Mouse (Mus musculus) heart, embryonic 16.5 days (tissue): ENCODE measurements around the gene Osbpl7. TPM values are rescaled to one million over a fixed set of nuclear protein-coding genes. Genes with fewer than 3 reads are reported as not detected.

Experiments used
- ATAC-seq: fragments of 200-750 bp; cut with Nextera tagmentation; replicated peaks from 2 replicates; pipeline ENCODE4 v1.8.0; 2017; ENCODE audit warnings: moderate number of reproducible peaks; ENCODE audit not compliant: insufficient read depth, low FRiP score; ENCODE audit errors: extremely low read depth
- H3K27ac ChIP-seq: fragments of 300-500 bp; sonication (generic); 2 replicates; pipeline ENCODE4 v1.5.1; 2014; ENCODE audit warnings: mild to moderate bottlenecking, low read length, control low read depth, moderate library complexity
- H3K27me3 ChIP-seq: fragments of 300-500 bp; sonication (generic); 2 replicates; pipeline ENCODE4 v1.6.1; 2014; ENCODE audit warnings: low read length, mixed read lengths; ENCODE audit not compliant: control insufficient read depth, insufficient read depth
- H3K36me3 ChIP-seq: fragments of 300-500 bp; sonication (generic); 2 replicates; pipeline ENCODE4 v1.6.1; 2014; ENCODE audit not compliant: control insufficient read depth, insufficient read depth
- H3K4me1 ChIP-seq: fragments of 300-500 bp; sonication (generic); 2 replicates; pipeline ENCODE4 v1.6.1; 2014; ENCODE audit warnings: low read length, mixed read lengths; ENCODE audit not compliant: control insufficient read depth, insufficient read depth
- H3K4me2 ChIP-seq: fragments of 300-500 bp; sonication (generic); 2 replicates; pipeline ENCODE4 v1.6.1; 2014; ENCODE audit warnings: low read depth, mild to moderate bottlenecking, control low read depth, low read length
- H3K4me3 ChIP-seq: fragments of 300-500 bp; sonication (generic); 2 replicates; pipeline ENCODE4 v1.5.1; 2014; ENCODE audit warnings: mild to moderate bottlenecking, control low read depth, low read length
- H3K9ac ChIP-seq: fragments of 300-500 bp; sonication (generic); 2 replicates; pipeline ENCODE4 v1.6.1; 2014; ENCODE audit warnings: low read length, control low read depth
- H3K9me3 ChIP-seq: fragments of 300-500 bp; sonication (generic); replicated peaks from 2 replicates; pipeline ENCODE4 v1.6.1; 2016; ENCODE audit warnings: low read length; ENCODE audit not compliant: control insufficient read depth
- WGBS: fragments of 180-500 bp; shearing (Covaris S2); extraction: QIAGEN DNeasy Blood & Tissue Kit; methylation state at CpG from one replicate; pipeline ENCODE4 v1.1.7; 2014; 5-methylcytosine and 5-hydroxymethylcytosine counted together
- polyA plus RNA-seq: library from polyadenylated mRNA; unstranded; fragments of >200 nt; fragmentation: Nextera tagmentation; extraction: Ambion mirVana; gene quantifications from 2 replicates; pipeline ENCODE4 v1.2.1, GENCODE M21; 2015

The Osbpl7 gene
- polyA plus RNA-seq, 1 experiment from 2014 or later: 5.5 TPM

DNA sequence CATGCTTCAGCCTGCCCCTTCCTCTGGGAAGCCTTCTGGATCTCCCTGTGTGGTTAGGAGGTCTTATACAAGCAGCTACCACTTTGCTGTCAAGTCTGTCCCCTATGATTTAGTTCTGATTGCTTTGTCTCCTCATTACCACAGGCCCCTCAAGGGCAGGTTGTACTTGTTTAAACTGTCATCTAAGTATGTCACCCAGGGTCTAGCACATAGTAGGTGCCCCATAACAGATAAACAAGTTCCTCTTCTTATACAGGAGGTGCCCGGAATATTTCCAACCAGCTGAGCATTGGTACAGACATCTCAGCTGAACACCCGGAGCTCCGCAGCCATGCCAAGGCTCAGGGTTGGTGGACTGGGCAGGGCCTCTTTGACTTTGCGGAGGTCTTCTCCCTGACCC is 17.9 kb upstream of the Osbpl7 start:
- no peak overlapping the region for H3K4me2 ChIP-seq
- ATAC-seq: no peak
- no peaks in the 10 kb centered on the region for H3K27me3 ChIP-seq
- no peak overlapping the region for H3K4me3 ChIP-seq
- 91% methylated on average over 4 of the region's 4 CpGs for WGBS
- H3K27ac ChIP-seq: no peak overlapping the region
- no peak overlapping the region for H3K9ac ChIP-seq
- no peaks in the 10 kb centered on the region for H3K9me3 ChIP-seq
- H3K36me3 ChIP-seq: no peaks in the 10 kb centered on the region
- H3K4me1 ChIP-seq: peaks cover 8% of the 10 kb centered on the region

- peaks cover 8% of the 10 kb centered on the region for H3K4me1 ChIP-seq
- no peak overlapping the region for H3K9ac ChIP-seq
- H3K27ac ChIP-seq: no peak overlapping the region
- H3K4me2 ChIP-seq: no peak overlapping the region
- H3K4me3 ChIP-seq: no peak overlapping the region
- no peaks in the 10 kb centered on the region for H3K36me3 ChIP-seq
- no peaks in the 10 kb centered on the region for H3K9me3 ChIP-seq
- H3K27me3 ChIP-seq: no peaks in the 10 kb centered on the region
- 88% methylated on average over 4 of the region's 4 CpGs for WGBS
- no peak for ATAC-seq
Measured at GRCm38 (mm10) chr11:97033781-97034180, 16.6 kb upstream of the Osbpl7 start.

DNA sequence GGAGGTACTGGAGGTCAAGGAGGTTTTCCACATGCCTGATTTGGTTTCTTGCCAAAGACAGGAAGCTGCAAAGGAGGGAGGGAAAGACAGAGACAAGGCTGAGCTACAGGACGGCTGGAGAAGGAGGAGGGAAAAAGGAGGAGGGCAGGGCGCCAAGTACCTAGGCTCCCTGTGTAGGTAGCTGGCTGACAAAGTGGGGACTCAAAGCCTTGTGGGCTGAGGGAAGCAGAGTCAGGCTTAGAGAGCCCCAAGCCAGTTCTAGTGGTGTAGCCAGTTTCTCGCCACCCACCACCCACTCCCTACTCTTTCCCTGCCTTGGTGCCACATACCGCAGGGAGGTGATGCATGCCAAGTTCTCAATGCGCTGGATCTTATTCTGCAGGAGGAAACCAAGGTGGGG is 14.3 kb upstream of the Osbpl7 start:
- peaks cover 2% of the 10 kb centered on the region; the same call in 1 of the 2 replicates for H3K4me1 ChIP-seq
- no peak overlapping the region for H3K27ac ChIP-seq
- no peak for ATAC-seq
- no peak overlapping the region for H3K4me2 ChIP-seq
- H3K27me3 ChIP-seq: no peaks in the 10 kb centered on the region
- H3K4me3 ChIP-seq: no peak overlapping the region
- H3K9ac ChIP-seq: no peak overlapping the region
- 74% methylated on average over 5 of the region's 5 CpGs for WGBS
- H3K9me3 ChIP-seq: no peaks in the 10 kb centered on the region
- H3K36me3 ChIP-seq: no peaks in the 10 kb centered on the region

GRCm38 (mm10) chr11:97038881-97039280 is 11.5 kb upstream of the Osbpl7 start:
- Histone ChIP-seq H3K9ac (no peak overlapping the region), H3K4me2 (no peak overlapping the region), H3K4me3 (no peak overlapping the region), H3K4me1 (peaks cover 10% of the 10 kb centered on the region), H3K9me3 (no peaks in the 10 kb centered on the region), H3K27ac (no peak overlapping the region), H3K36me3 (no peaks in the 10 kb centered on the region), H3K27me3 (no peaks in the 10 kb centered on the region)
- 53% methylated on average over 7 of the region's 7 CpGs for WGBS
- no peak for ATAC-seq

GRCm38 (mm10) chr11:97040301-97041021 is 10.0 kb upstream of the Osbpl7 start:
- no peak for ATAC-seq

GRCm38 (mm10) chr11:97041022-97041899 is 9.2 kb upstream of the Osbpl7 start, which contains the start of the genes Lrrc46 and Mrpl10:
TSS of gene Lrrc46 (minus strand) at chr11:97041407.
TSS of gene Mrpl10 (plus strand) at chr11:97041560.
- WGBS: under 1% methylated on average over 48 of the region's 48 CpGs
- Histone ChIP-seq H3K27me3 (no peaks in the 10 kb centered on the region), H3K27ac (peak within 1 kb of the TSS; percentile 74), H3K4me3 (peak within 1 kb of the TSS; percentile 96), H3K9me3 (no peaks in the 10 kb centered on the region), H3K9ac (peak within 1 kb of the TSS; percentile 97), H3K4me1 (peaks cover 10% of the 10 kb centered on the region), H3K4me2 (peak within 1 kb of the TSS; percentile 99), H3K36me3 (peaks cover 6% of the 10 kb centered on the region; the same call in 1 of the 2 replicates)
- ATAC-seq: peak; percentile 90

More at GRCm38 (mm10) chr11:97040301-97041021, 10.0 kb upstream of the Osbpl7 start:
- H3K9me3 ChIP-seq: no peaks in the 10 kb centered on the region
- H3K36me3 ChIP-seq: 0 out of 2 replicates have a peak, but pooled peaks cover 3% of the 10 kb centered on the region
- WGBS: 34% methylated on average over 12 of the region's 12 CpGs
- H3K4me3 ChIP-seq: peak overlapping the region; percentile 96
- no peaks in the 10 kb centered on the region for H3K27me3 ChIP-seq
- H3K27ac ChIP-seq: no peak overlapping the region
- H3K4me2 ChIP-seq: peak overlapping the region; percentile 99
- H3K4me1 ChIP-seq: peaks cover 10% of the 10 kb centered on the region
- H3K9ac ChIP-seq: peak overlapping the region; percentile 73; the same call in 1 of the 2 replicates

DNA sequence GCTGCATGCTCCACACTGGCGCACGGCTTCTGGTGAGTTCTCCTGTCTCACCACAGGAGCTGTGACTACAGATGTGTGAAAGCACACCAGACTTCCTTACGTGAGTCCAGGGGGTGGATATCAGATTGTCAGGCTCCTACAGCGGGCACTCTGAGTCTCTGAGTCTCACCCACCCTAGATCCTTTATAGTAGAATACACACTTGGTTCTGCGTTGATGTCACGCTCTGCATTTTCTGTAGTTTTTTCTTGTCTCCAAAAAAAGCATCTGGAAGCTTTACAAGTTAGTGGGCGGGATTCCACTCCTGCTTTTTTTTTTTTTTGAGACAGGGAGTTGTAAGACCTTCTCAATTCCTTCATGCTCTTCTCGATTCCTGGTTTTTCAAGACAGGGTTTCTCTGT is 5.5 kb upstream of the Osbpl7 start:
- no peak for ATAC-seq
- H3K4me2 ChIP-seq: no peak overlapping the region
- H3K4me3 ChIP-seq: no peak overlapping the region
- peaks cover 10% of the 10 kb centered on the region for H3K4me1 ChIP-seq
- 91% methylated on average over 8 of the region's 8 CpGs for whole genome bisulfite sequencing
- peaks cover 16% of the 10 kb centered on the region; the same call in 1 of the 2 replicates for H3K36me3 ChIP-seq
- H3K9me3 ChIP-seq: no peaks in the 10 kb centered on the region
- H3K27ac ChIP-seq: no peak overlapping the region
- H3K27me3 ChIP-seq: no peaks in the 10 kb centered on the region
- no peak overlapping the region for H3K9ac ChIP-seq

DNA sequence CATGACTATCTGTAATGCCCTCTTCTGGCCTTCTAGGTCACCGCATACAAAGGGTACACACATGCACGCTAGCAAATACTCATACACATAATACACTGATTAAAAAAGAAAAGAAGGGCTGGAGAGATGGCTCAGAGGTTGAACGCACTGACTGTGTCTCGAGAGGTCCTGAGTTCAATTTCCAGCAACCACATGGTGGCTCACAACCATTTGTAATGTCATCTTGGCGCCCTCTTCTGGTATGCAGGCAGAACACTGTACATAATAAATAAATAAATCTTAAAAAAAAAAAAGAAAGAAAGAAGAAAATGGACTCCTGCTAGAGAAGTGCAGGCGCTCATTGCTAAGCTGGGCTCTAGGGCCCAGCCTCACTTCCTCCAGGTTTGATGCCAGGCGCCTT is 4.6 kb upstream of the Osbpl7 start:
- H3K4me3 ChIP-seq: no peak overlapping the region
- H3K4me2 ChIP-seq: no peak overlapping the region
- H3K9ac ChIP-seq: no peak overlapping the region
- H3K4me1 ChIP-seq: peaks cover 16% of the 10 kb centered on the region
- no peaks in the 10 kb centered on the region for H3K27me3 ChIP-seq
- ATAC-seq: no peak
- WGBS: 84% methylated on average over 7 of the region's 7 CpGs
- H3K36me3 ChIP-seq: peaks cover 16% of the 10 kb centered on the region; the same call in 1 of the 2 replicates
- no peaks in the 10 kb centered on the region for H3K9me3 ChIP-seq
- no peak overlapping the region for H3K27ac ChIP-seq
